Mouse (Mus musculus) spleen, adult 2 months (tissue): ENCODE measurements at regions not wholly inside any gene's neighbourhood (a gene's known extent, or its start where the extent isn't known, plus 50 kb on each side); places are given as distances from the start of the nearest gene placed in this dataset.

Experiments
- DNase-seq, 2 experiments: peaks; one replicate each; pipeline versions ENCODE4 v3.0.0 to v3.0.0-alpha.2; 2012 to 2021; ENCODE audit warnings: low spot score in 2 of 2, low read depth in 1 of 2
- H3K27ac ChIP-seq: fragments of 200-500 bp; 2 replicates; pipeline ENCODE4 v1.5.1; 2012; ENCODE audit warnings: low read length, inconsistent platforms; ENCODE audit not compliant: insufficient read depth
- H3K27me3 ChIP-seq: fragments of 200-500 bp; 2 replicates; pipeline ENCODE4 v1.6.1; 2012; ENCODE audit warnings: mild to moderate bottlenecking, moderate library complexity, low read length, inconsistent platforms; ENCODE audit not compliant: control insufficient read depth, insufficient read depth
- H3K36me3 ChIP-seq: fragments of 200-500 bp; 2 replicates; pipeline ENCODE4 v1.6.1; 2012; ENCODE audit warnings: mild to moderate bottlenecking, low read length, inconsistent platforms; ENCODE audit not compliant: control insufficient read depth, insufficient read depth
- H3K4me1 ChIP-seq: fragments of 200-500 bp; 2 replicates; pipeline ENCODE4 v1.6.1; 2011; ENCODE audit warnings: inconsistent platforms; ENCODE audit not compliant: control insufficient read depth, insufficient read depth, insufficient read length
- H3K4me3 ChIP-seq: fragments of 200-500 bp; 2 replicates; pipeline ENCODE4 v1.5.1; 2011; ENCODE audit warnings: mild to moderate bottlenecking, inconsistent platforms; ENCODE audit not compliant: insufficient read depth, insufficient read length; ENCODE audit errors: extremely low read depth
- CTCF ChIP-seq: fragments of 200-500 bp; IDR thresholded peaks from 2 replicates; pipeline ENCODE4 v1.5.1; 2011; ENCODE audit warnings: mild to moderate bottlenecking, inconsistent platforms; ENCODE audit not compliant: insufficient read depth, insufficient read length, insufficient replicate concordance; ENCODE audit errors: extremely low read depth
- POLR2A ChIP-seq: fragments of 200-500 bp; IDR thresholded peaks from 2 replicates; pipeline ENCODE4 v1.6.1; 2011; ENCODE audit warnings: low read depth, low read length, inconsistent platforms
- WGBS: fragments of 180-500 bp; shearing (Covaris S2); methylation state at CpG from one replicate; pipeline ENCODE4 v1.1.7; 2018; 5-methylcytosine and 5-hydroxymethylcytosine counted together

DNA sequence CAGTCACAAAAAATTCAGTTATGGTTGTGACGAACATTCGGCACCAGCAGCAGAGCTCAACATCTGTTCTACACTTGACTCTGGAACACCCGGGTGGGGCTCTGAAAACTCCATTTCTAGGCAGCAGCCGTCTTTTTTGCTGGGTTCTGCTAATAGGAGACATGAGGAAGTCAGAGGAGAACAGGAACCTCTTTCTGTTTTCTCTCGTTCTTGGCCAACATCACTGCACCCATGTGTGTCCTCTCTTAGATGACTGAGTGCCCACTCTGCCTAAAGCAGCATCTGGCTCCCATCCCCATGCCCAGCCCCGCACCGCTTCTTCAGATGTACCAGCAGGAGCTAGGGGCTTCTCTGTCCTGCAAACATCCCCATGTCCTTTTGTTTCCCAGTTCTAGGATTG, 267.2 kb downstream of the Gm49356 start:
- no peaks in the 10 kb centered on the region for H3K27me3 ChIP-seq
- no peaks in the 10 kb centered on the region for H3K36me3 ChIP-seq
- 71% methylated on average over 7 of the region's 7 CpGs for WGBS
- H3K4me1 ChIP-seq: no peaks in the 10 kb centered on the region
- no peak overlapping the region for H3K27ac ChIP-seq
- no peak overlapping the region for H3K4me3 ChIP-seq
- no peak for TF ChIP-seq CTCF
- TF ChIP-seq POLR2A: no peak
- no peak for DNase-seq

GRCm38 (mm10) chr15:59158760-59159159, 269.7 kb downstream of the Gm49356 start:
- WGBS: 86% methylated on average over 4 of the region's 4 CpGs
- Histone ChIP-seq H3K27me3 (no peaks in the 10 kb centered on the region), H3K27ac (no peak overlapping the region), H3K4me3 (no peak overlapping the region), H3K4me1 (no peaks in the 10 kb centered on the region), H3K36me3 (no peaks in the 10 kb centered on the region)
- TF ChIP-seq POLR2A: no peak
- no peak for TF ChIP-seq CTCF
- DNase-seq: no peak

- WGBS: 94% methylated on average over 17 of the region's 17 CpGs
- no peaks in the 10 kb centered on the region for H3K36me3 ChIP-seq
- TF ChIP-seq CTCF (no peak), POLR2A (no peak)
- H3K4me3 ChIP-seq: no peak overlapping the region
- DNase-seq: no peak
- no peaks in the 10 kb centered on the region for H3K4me1 ChIP-seq
- no peak overlapping the region for H3K27ac ChIP-seq
- H3K27me3 ChIP-seq: no peaks in the 10 kb centered on the region
Observed at GRCm38 (mm10) chr15:59160931-59161920, 272.1 kb downstream of the Gm49356 start.

DNA sequence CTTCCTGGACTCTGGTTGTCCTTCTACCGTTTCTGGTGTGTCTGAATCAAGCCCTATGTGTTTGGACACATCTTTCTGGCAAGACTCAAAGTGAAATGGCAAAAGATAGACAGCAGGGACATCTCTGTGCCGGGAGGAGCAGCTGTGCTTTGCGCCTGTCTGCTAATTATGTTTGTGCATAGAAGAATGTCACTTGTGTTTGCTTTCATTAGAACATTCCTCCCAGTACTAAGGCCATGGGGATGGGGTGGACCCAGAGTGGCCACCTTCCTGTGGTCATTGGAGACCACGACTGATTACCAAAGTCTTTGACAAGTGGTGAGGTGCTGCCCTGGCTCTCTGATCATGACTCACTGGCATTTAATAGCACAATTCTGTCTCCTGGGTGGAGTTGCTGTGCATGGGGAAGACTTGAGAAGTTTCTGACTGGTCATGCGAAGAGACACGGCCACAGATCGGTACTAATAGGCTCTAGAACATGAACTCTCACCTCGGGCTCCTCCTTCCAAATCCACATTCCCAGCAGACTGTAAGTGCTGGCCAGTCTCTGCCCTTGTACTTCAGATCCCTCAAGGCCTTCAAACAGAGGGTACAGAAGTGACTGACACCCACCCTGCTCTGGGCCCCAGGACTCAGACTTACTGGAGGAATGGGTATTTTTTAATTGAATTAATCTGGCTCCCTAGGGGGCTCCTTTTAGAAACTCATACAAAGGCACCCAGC, 279.0 kb downstream of the Gm49356 start:
- TF ChIP-seq CTCF: no peak
- TF ChIP-seq POLR2A: no peak
- WGBS: 89% methylated on average over 8 of the region's 8 CpGs
- Histone ChIP-seq H3K27me3 (0 out of 2 replicates have a peak, but pooled peaks cover 1% of the 10 kb centered on the region), H3K36me3 (no peaks in the 10 kb centered on the region), H3K4me3 (no peak overlapping the region), H3K27ac (no peak overlapping the region), H3K4me1 (no peaks in the 10 kb centered on the region)
- DNase-seq: no peak

- H3K4me3 ChIP-seq: no peak overlapping the region
- no peak for DNase-seq
- 0 out of 2 replicates have a peak, but pooled peaks cover 1% of the 10 kb centered on the region for H3K27me3 ChIP-seq
- TF ChIP-seq POLR2A (no peak), CTCF (no peak)
- no peaks in the 10 kb centered on the region for H3K4me1 ChIP-seq
- 86% methylated on average over 4 of the region's 4 CpGs for WGBS
- no peaks in the 10 kb centered on the region for H3K36me3 ChIP-seq
- no peak overlapping the region; the same call in 1 of the 2 replicates for H3K27ac ChIP-seq
Observed at GRCm38 (mm10) chr15:59168660-59169170, 279.6 kb downstream of the Gm49356 start.

GRCm38 (mm10) chr15:59169237-59169797, 280.2 kb downstream of the Gm49356 start:
- Histone ChIP-seq H3K27me3 (0 out of 2 replicates have a peak, but pooled peaks cover 1% of the 10 kb centered on the region), H3K4me1 (no peaks in the 10 kb centered on the region), H3K27ac (no peak overlapping the region), H3K4me3 (no peak overlapping the region), H3K36me3 (no peaks in the 10 kb centered on the region)
- no peak for DNase-seq
- WGBS: 72% methylated on average over 12 of the region's 12 CpGs
- TF ChIP-seq POLR2A: no peak
- TF ChIP-seq CTCF: no peak
